Mouse (Mus musculus): ENCODE measurements around the gene Cers1. TPM values are rescaled to one million over a fixed set of nuclear protein-coding genes. Genes with fewer than 3 reads are reported as not detected.

Cers1 gene
- polyA plus RNA-seq, 1 experiment from 2014 or later: 4.0 TPM

- H3K36me3 ChIP-seq: peaks cover 38% of the 10 kb centered on the region
- H3K9me3 ChIP-seq (replicated peaks): no peaks in the 10 kb centered on the region
- ATAC-seq (replicated peaks; ENCODE audit: low FRiP score): peak; percentile 47
- H3K9ac ChIP-seq: peak overlapping the region; percentile 98
- H3K4me3 ChIP-seq (replicated peaks): peak overlapping the region; percentile 88
- peak overlapping the region; percentile 79 for H3K4me2 ChIP-seq
- peaks cover 41% of the 10 kb centered on the region for H3K4me1 ChIP-seq
- H3K27me3 ChIP-seq: no peaks in the 10 kb centered on the region
- WGBS: under 1% methylated on average over 48 of the region's 55 CpGs
- peak overlapping the region; percentile 90 for H3K27ac ChIP-seq
These were observed 32.2 kb upstream of the Cers1 start for GRCm38 (mm10) chr8:70283136-70284077.

GRCm38 (mm10) chr8:70284421-70284820, 31.2 kb upstream of the Cers1 start:
- Histone ChIP-seq H3K9ac (no peak overlapping the region), H3K9me3 (replicated peaks) (no peaks in the 10 kb centered on the region), H3K4me3 (replicated peaks) (peak overlapping the region; percentile 88), H3K4me1 (peaks cover 40% of the 10 kb centered on the region), H3K36me3 (peaks cover 49% of the 10 kb centered on the region), H3K27ac (peak overlapping the region; percentile 54; the same call in 1 of the 2 replicates), H3K27me3 (no peaks in the 10 kb centered on the region), H3K4me2 (peak overlapping the region; percentile 79)
- ATAC-seq (replicated peaks; ENCODE audit: low FRiP score): no peak
- 50% methylated on average over 5 of the region's 5 CpGs for WGBS

GRCm38 (mm10) chr8:70285304-70285703, 30.3 kb upstream of the Cers1 start:
- Histone ChIP-seq H3K4me1 (peaks cover 40% of the 10 kb centered on the region), H3K36me3 (peaks cover 57% of the 10 kb centered on the region), H3K4me3 (replicated peaks) (no peak overlapping the region), H3K9ac (0 out of 2 replicates have a peak overlapping the region, but pooled peaks have one; percentile 12), H3K9me3 (replicated peaks) (no peaks in the 10 kb centered on the region), H3K27ac (no peak overlapping the region), H3K4me2 (no peak overlapping the region), H3K27me3 (no peaks in the 10 kb centered on the region)
- ATAC-seq (replicated peaks; ENCODE audit: low FRiP score): no peak
- WGBS: 98% methylated on average over 15 of the region's 15 CpGs

- no peak overlapping the region for H3K9ac ChIP-seq
- H3K27me3 ChIP-seq: no peaks in the 10 kb centered on the region
- no peak overlapping the region for H3K4me2 ChIP-seq
- WGBS: 91% methylated on average over 8 of the region's 8 CpGs
- peaks cover 25% of the 10 kb centered on the region for H3K4me1 ChIP-seq
- no peak overlapping the region for H3K27ac ChIP-seq
- no peaks in the 10 kb centered on the region for H3K9me3 ChIP-seq (replicated peaks)
- ATAC-seq (replicated peaks; ENCODE audit: low FRiP score): no peak
- no peak overlapping the region for H3K4me3 ChIP-seq (replicated peaks)
- peaks cover 72% of the 10 kb centered on the region for H3K36me3 ChIP-seq
These were observed 28.8 kb upstream of the Cers1 start for GRCm38 (mm10) chr8:70286737-70287136.

- no peak overlapping the region for H3K4me3 ChIP-seq (replicated peaks)
- H3K9ac ChIP-seq: no peak overlapping the region
- peaks cover 8% of the 10 kb centered on the region; the same call in 1 of the 2 replicates for H3K4me1 ChIP-seq
- H3K9me3 ChIP-seq (replicated peaks): no peaks in the 10 kb centered on the region
- 0 out of 2 replicates have a peak, but pooled peaks have one; percentile 9 for ATAC-seq (replicated peaks; ENCODE audit: low FRiP score)
- no peak overlapping the region for H3K4me2 ChIP-seq
- peaks cover 95% of the 10 kb centered on the region for H3K36me3 ChIP-seq
- 56% methylated on average over 5 of the region's 5 CpGs for WGBS
- no peaks in the 10 kb centered on the region for H3K27me3 ChIP-seq
- H3K27ac ChIP-seq: peak overlapping the region; percentile 56; the same call in 1 of the 2 replicates
These were observed 21.6 kb upstream of the Cers1 start for GRCm38 (mm10) chr8:70293988-70294405.

GRCm38 (mm10) chr8:70300881-70301280, 14.7 kb upstream of the Cers1 start:
- 85% methylated on average over 3 of the region's 3 CpGs for WGBS
- H3K4me2 ChIP-seq: peak overlapping the region; percentile 87; the same call in 1 of the 2 replicates
- ATAC-seq (replicated peaks; ENCODE audit: low FRiP score): no peak
- H3K9ac ChIP-seq: no peak overlapping the region
- no peak overlapping the region for H3K27ac ChIP-seq
- H3K9me3 ChIP-seq (replicated peaks): no peaks in the 10 kb centered on the region
- peaks cover 59% of the 10 kb centered on the region for H3K36me3 ChIP-seq
- peak overlapping the region; percentile 97 for H3K4me3 ChIP-seq (replicated peaks)
- peaks cover 31% of the 10 kb centered on the region for H3K4me1 ChIP-seq
- H3K27me3 ChIP-seq: no peaks in the 10 kb centered on the region

- Histone ChIP-seq H3K4me2 (peak within 1 kb of the TSS; percentile 87), H3K27me3 (no peaks in the 10 kb centered on the region), H3K9ac (peak within 1 kb of the TSS; percentile 91), H3K36me3 (peaks cover 59% of the 10 kb centered on the region), H3K27ac (peak within 1 kb of the TSS; percentile 88), H3K9me3 (replicated peaks) (no peaks in the 10 kb centered on the region), H3K4me3 (replicated peaks) (peak within 1 kb of the TSS; percentile 97), H3K4me1 (peaks cover 31% of the 10 kb centered on the region)
- ATAC-seq (replicated peaks; ENCODE audit: low FRiP score): peak; percentile 92
- WGBS: 0% methylated on average over 40 of the region's 40 CpGs
These were observed 13.2 kb upstream of the Cers1 start, which contains the start of the genes Ddx49 and Cope for GRCm38 (mm10) chr8:70302358-70302890. Gene Ddx49 (minus strand): TSS chr8:70302489. Gene Cope (plus strand): TSS chr8:70302518.

GRCm38 (mm10) chr8:70302901-70303300, 12.7 kb upstream of the Cers1 start:
- Histone ChIP-seq H3K36me3 (peaks cover 59% of the 10 kb centered on the region), H3K4me2 (peak overlapping the region; percentile 87), H3K27ac (peak overlapping the region; percentile 88), H3K4me3 (replicated peaks) (peak overlapping the region; percentile 97), H3K9ac (peak overlapping the region; percentile 91), H3K27me3 (no peaks in the 10 kb centered on the region), H3K4me1 (peaks cover 31% of the 10 kb centered on the region), H3K9me3 (replicated peaks) (no peaks in the 10 kb centered on the region)
- ATAC-seq (replicated peaks; ENCODE audit: low FRiP score): peak; percentile 54
- 5% methylated on average over 16 of the region's 16 CpGs for WGBS

GRCm38 (mm10) chr8:70309311-70309710, 6.3 kb upstream of the Cers1 start:
- ATAC-seq (replicated peaks; ENCODE audit: low FRiP score): no peak
- WGBS: 35% methylated on average over 2 of the region's 2 CpGs
- Histone ChIP-seq H3K4me3 (replicated peaks) (no peak overlapping the region), H3K9ac (no peak overlapping the region), H3K27me3 (no peaks in the 10 kb centered on the region), H3K4me1 (peaks cover 2% of the 10 kb centered on the region; the same call in 1 of the 2 replicates), H3K36me3 (peaks cover 93% of the 10 kb centered on the region), H3K4me2 (no peak overlapping the region), H3K27ac (no peak overlapping the region), H3K9me3 (replicated peaks) (no peaks in the 10 kb centered on the region)

GRCm38 (mm10) chr8:70313399-70313798, 2.2 kb upstream of the Cers1 start:
- no peak for ATAC-seq (replicated peaks; ENCODE audit: low FRiP score)
- Histone ChIP-seq H3K4me1 (peaks cover 28% of the 10 kb centered on the region), H3K27me3 (no peaks in the 10 kb centered on the region), H3K9me3 (replicated peaks) (no peaks in the 10 kb centered on the region), H3K9ac (no peak overlapping the region), H3K4me2 (no peak overlapping the region), H3K4me3 (replicated peaks) (no peak overlapping the region), H3K27ac (no peak overlapping the region), H3K36me3 (peaks cover 52% of the 10 kb centered on the region)
- 87% methylated on average over 2 of the region's 2 CpGs for WGBS

GRCm38 (mm10) chr8:70316511-70317504, 1.2 kb downstream of the Cers1 start:
- peak; percentile 70 for ATAC-seq (replicated peaks; ENCODE audit: low FRiP score)
- Histone ChIP-seq H3K27me3 (no peaks in the 10 kb centered on the region), H3K4me3 (replicated peaks) (peak overlapping the region; percentile 61), H3K36me3 (peaks cover 20% of the 10 kb centered on the region), H3K4me1 (peaks cover 28% of the 10 kb centered on the region), H3K4me2 (peak overlapping the region; percentile 87), H3K9ac (0 out of 2 replicates have a peak overlapping the region, but pooled peaks have one; percentile 56), H3K27ac (no peak overlapping the region), H3K9me3 (replicated peaks) (no peaks in the 10 kb centered on the region)
- WGBS: 13% methylated on average over 15 of the region's 15 CpGs

Measured in kidney, embryonic 15.5 days (tissue).